In the genomic region with DNA sequence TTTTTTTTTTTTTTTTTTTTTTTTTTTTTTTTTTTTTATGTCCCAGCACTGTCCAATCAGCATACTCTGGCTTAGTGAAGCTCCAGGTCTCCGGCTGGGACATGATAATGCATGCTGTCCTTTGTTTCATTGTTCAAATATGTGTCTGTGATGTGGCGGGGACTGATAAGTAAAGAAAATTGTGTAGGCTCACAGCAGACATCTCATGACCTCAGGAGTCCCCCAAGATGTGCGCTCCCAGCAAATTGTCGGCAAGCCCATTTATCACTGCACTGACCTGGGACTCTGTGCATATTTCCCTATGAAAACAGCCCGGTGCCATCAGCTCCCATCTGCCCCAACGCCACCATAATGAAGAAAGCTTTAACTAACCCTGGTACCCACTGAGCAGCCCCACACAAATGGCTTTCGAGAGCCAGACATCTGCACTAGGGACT, we compare ENCODE assay signal across 15 mouse cellular contexts.
DNase-seq lines count a peak whose midpoint lies in the region; ATAC-seq lines count a peak whose summit lies in the region.
"Had no signal": no experiment of that assay in that cellular context is flagged by ENCODE, and none has a peak within 500 bp of the region (broad histone marks: within the 10 kb centered on the region; RNA-seq: fewer than 3 reads in every experiment).

No protein-coding gene starts in this region.

- H3K4me3 ChIP-seq in forebrain, embryonic 14.5 days (ENCODE audit: low read depth, low read length): no peak overlapping the region
- no peak overlapping the region for H3K4me3 ChIP-seq in forebrain, embryonic 16.5 days (replicated peaks; ENCODE audit: low read length)
- no peak overlapping the region for H3K4me3 ChIP-seq in hindbrain, embryonic 12.5 days
- no peak overlapping the region for H3K4me3 ChIP-seq in neural tube, embryonic 13.5 days

- H3K27me3 ChIP-seq in forebrain, embryonic 14.5 days (replicated peaks; ENCODE audit: control insufficient read depth, insufficient read depth, low read length): no peaks in the 10 kb centered on the region
- 0 out of 2 replicates have a peak, but pooled peaks cover 2% of the 10 kb centered on the region for H3K27me3 ChIP-seq in forebrain, embryonic 16.5 days (replicated peaks; ENCODE audit: control insufficient read depth, insufficient read depth, low read length)
- no peaks in the 10 kb centered on the region for H3K27me3 ChIP-seq in hindbrain, embryonic 12.5 days
- H3K27me3 ChIP-seq in neural tube, embryonic 13.5 days: no peaks in the 10 kb centered on the region

- H3K36me3 ChIP-seq in forebrain, embryonic 14.5 days (ENCODE audit: control insufficient read depth, insufficient read depth, low read length): no peaks in the 10 kb centered on the region
- H3K36me3 ChIP-seq in forebrain, embryonic 16.5 days (ENCODE audit: control insufficient read depth, insufficient read depth): no peaks in the 10 kb centered on the region
- H3K36me3 ChIP-seq in hindbrain, embryonic 12.5 days: no peaks in the 10 kb centered on the region
- no peaks in the 10 kb centered on the region for H3K36me3 ChIP-seq in neural tube, embryonic 13.5 days

- WGBS in forebrain, embryonic 14.5 days: 81% methylated on average over 7 of the region's 7 CpGs
- WGBS in forebrain, embryonic 16.5 days: 68% methylated on average over 7 of the region's 7 CpGs
- WGBS in hindbrain, embryonic 12.5 days: 32% methylated on average over 7 of the region's 7 CpGs
- 23% methylated on average over 7 of the region's 7 CpGs for WGBS in neural tube, embryonic 13.5 days

- no peaks in the 10 kb centered on the region for H3K9me3 ChIP-seq in forebrain, embryonic 14.5 days (replicated peaks; ENCODE audit: control insufficient read depth, low read length)
- H3K9me3 ChIP-seq in forebrain, embryonic 16.5 days (ENCODE audit: control insufficient read depth, low read length): no peaks in the 10 kb centered on the region
- no peaks in the 10 kb centered on the region for H3K9me3 ChIP-seq in hindbrain, embryonic 12.5 days (replicated peaks)
- H3K9me3 ChIP-seq in neural tube, embryonic 13.5 days: no peaks in the 10 kb centered on the region

- ATAC-seq in forebrain, embryonic 14.5 days: peak; percentile 28; the same call in 1 of the 2 replicates
- no peak for ATAC-seq in forebrain, embryonic 16.5 days
- ATAC-seq in hindbrain, embryonic 12.5 days (ENCODE audit: low FRiP score): peak; percentile 72
- ATAC-seq in neural tube, embryonic 13.5 days (ENCODE audit: low read depth): peak; percentile 49
- ATAC-seq: inflammation-experienced regulatory T-cells, adult 6 months had no signal

- no peak overlapping the region for H3K27ac ChIP-seq in forebrain, embryonic 14.5 days (ENCODE audit: low read depth, low read length)
- no peak overlapping the region for H3K27ac ChIP-seq in forebrain, embryonic 16.5 days (ENCODE audit: low read length)
- H3K27ac ChIP-seq in hindbrain, embryonic 12.5 days: peak overlapping the region; percentile 73
- peak overlapping the region; percentile 84 for H3K27ac ChIP-seq in neural tube, embryonic 13.5 days (replicated peaks)

- no peak overlapping the region for H3K4me2 ChIP-seq in forebrain, embryonic 14.5 days (ENCODE audit: low read length)
- H3K4me2 ChIP-seq in forebrain, embryonic 16.5 days (ENCODE audit: low read length): no peak overlapping the region
- no peak overlapping the region for H3K4me2 ChIP-seq in hindbrain, embryonic 12.5 days (replicated peaks)
- no peak overlapping the region for H3K4me2 ChIP-seq in neural tube, embryonic 13.5 days

- peaks cover 6% of the 10 kb centered on the region; the same call in 1 of the 2 replicates for H3K4me1 ChIP-seq in forebrain, embryonic 14.5 days (ENCODE audit: control insufficient read depth, insufficient read depth, low read length)
- peaks cover 10% of the 10 kb centered on the region for H3K4me1 ChIP-seq in forebrain, embryonic 16.5 days (replicated peaks; ENCODE audit: control insufficient read depth, insufficient read depth, low read length)
- H3K4me1 ChIP-seq in hindbrain, embryonic 12.5 days: peaks cover 58% of the 10 kb centered on the region
- peaks cover 62% of the 10 kb centered on the region for H3K4me1 ChIP-seq in neural tube, embryonic 13.5 days (replicated peaks)

- peak; percentile 28 for DNase-seq in forebrain, embryonic 14.5 days (ENCODE audit: low spot score)
- peak; percentile 45 for DNase-seq in mesoderm, embryonic 11.5 days (ENCODE audit: low read depth, low spot score)
- no peak for DNase-seq in heart, adult 11 months
- DNase-seq in thymus, postnatal 25 days: no peak
- no peak for DNase-seq in cerebellum, adult 9-10 months
- DNase-seq: cerebellum, postnatal 14 days; embryo, embryonic 11 days; lung, adult 2 months; lung, postnatal 36 days; spleen, adult 18-20 months; thymus, adult 18-20 months had no signal

- H3K9ac ChIP-seq in forebrain, embryonic 14.5 days (ENCODE audit: low read length): no peak overlapping the region
- H3K9ac ChIP-seq in forebrain, embryonic 16.5 days (replicated peaks; ENCODE audit: low read depth, low read length): no peak overlapping the region
- H3K9ac ChIP-seq in hindbrain, embryonic 12.5 days: no peak overlapping the region
- no peak overlapping the region for H3K9ac ChIP-seq in neural tube, embryonic 13.5 days

Comparison
In these comparisons a context has a peak if more than half of its experiments do, and no peak if none do; other contexts are left out.
1. DNase-seq: peak in forebrain, embryonic 14.5 days (single experiment) and mesoderm, embryonic 11.5 days (single experiment); none in heart, adult 11 months (single experiment), thymus, postnatal 25 days (single experiment) and cerebellum, adult 9-10 months (single experiment).
2. H3K27ac ChIP-seq: peak in hindbrain, embryonic 12.5 days (single experiment) and neural tube, embryonic 13.5 days (single experiment); none in forebrain, embryonic 14.5 days (single experiment) and forebrain, embryonic 16.5 days (single experiment).